Mouse (Mus musculus): ENCODE data around the gene Pdhb.

DNA sequence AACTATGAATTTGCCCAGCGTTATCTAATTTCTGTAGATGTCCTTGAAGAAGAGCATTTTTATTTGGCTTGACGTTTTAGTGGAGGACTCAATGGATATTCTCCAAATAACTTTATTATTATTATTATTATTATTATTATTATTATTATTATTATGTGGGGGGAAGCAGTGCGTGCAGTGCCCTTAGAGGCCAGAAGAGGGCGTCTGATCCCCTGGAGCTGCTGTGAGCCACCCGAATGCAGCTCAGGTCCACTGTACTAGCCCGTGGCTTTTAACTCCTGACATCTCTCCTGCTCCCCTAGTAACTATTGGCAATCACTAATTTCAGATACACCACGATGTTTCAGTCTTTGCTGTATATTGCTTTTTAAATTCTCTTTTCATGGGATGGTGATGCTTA, 47.5 kb upstream of the Pdhb start:
- no peak for TF ChIP-seq USF1 (IDR thresholded peaks at IDR 0.05; ENCODE audit: low read depth)
- TF ChIP-seq CTCF (IDR thresholded peaks at IDR 0.05; ENCODE audit: control insufficient read depth, insufficient read depth, insufficient read length), result peak; percentile 33
- TF ChIP-seq MYOD1 (IDR thresholded peaks at IDR 0.05; ENCODE audit: control insufficient read depth, insufficient read length, low read depth), result no peak
- no peak for TF ChIP-seq MYOG (IDR thresholded peaks at IDR 0.05; ENCODE audit: control insufficient read depth, extremely low read depth, insufficient read length)
- no peak for TF ChIP-seq MAX (IDR thresholded peaks at IDR 0.05)

Measured in C2C12 (cell line).